ENCODE assay signal across 8 mouse cellular contexts in the genomic region with DNA sequence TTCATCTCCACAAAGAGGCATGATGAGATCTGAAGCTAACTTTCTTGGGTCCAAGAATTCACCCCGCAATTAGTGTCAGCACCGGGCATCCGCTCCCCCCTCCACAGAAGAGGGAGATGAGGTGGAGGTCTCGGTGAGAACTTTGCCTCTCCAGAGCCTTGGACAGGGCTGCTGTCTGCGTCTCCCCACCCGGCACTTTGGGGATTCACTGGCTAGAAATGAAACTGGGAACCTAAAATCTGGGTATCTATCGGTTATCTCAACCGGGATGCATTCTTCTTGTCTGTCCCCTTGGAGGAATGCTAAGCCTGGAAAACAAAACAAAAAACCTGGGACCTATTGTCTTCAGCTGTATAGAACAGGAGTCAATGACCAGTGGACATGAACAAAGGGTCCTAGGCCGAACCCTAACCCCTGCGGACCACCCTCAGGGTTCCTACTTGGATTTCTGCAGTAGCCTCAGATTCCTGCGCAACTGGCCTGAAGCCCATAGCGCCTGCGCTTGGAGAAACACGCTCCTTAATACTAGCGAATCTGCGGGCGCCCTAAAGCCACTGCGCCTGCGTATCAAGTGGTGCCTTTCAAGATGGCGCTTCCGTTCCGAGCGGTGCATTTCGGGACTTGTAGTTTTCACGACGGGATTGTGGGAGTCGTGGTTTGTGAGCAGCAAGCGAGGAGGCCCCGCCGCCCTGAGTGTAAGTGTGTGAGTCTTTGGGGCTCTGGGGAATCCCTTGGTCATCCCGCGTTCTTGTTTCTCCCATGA. TPM values are rescaled to one million over a fixed set of nuclear protein-coding genes. Genes with fewer than 3 reads are reported as not detected.
DNase-seq lines count a peak whose midpoint lies in the region; ATAC-seq lines count a peak whose summit lies in the region.

A gene (plus strand): TSS at position 638 of the 763 bp plus-strand sequence.

- H3K9me3 ChIP-seq in hindbrain, embryonic 12.5 days (replicated peaks) = no peaks in the 10 kb centered on the region

- peak within 1 kb of the TSS; percentile 67 for H3K27ac ChIP-seq in hindbrain, embryonic 12.5 days

- 0 out of 2 replicates have a peak, but pooled peaks cover 3% of the 10 kb centered on the region for H3K36me3 ChIP-seq in hindbrain, embryonic 12.5 days

- H3K4me1 ChIP-seq in hindbrain, embryonic 12.5 days = peaks cover 21% of the 10 kb centered on the region

- H3K9ac ChIP-seq in hindbrain, embryonic 12.5 days = peak within 1 kb of the TSS; percentile 75

- peak within 1 kb of the TSS; percentile 87 for H3K4me2 ChIP-seq in hindbrain, embryonic 12.5 days (replicated peaks)

- WGBS in hindbrain, embryonic 12.5 days = 8% methylated on average over 32 of the region's 32 CpGs

- DNase-seq in NIH3T3 (ENCODE audit: low read depth) = peak; percentile 97
- peak; percentile 94 to 97 for DNase-seq in cerebellum, postnatal 10 days
- DNase-seq in frontal cortex, postnatal 10 days (ENCODE audit: low spot score in 2 of 2) = peak; percentile 91 to 94
- DNase-seq in layer of hippocampus, postnatal 14 days (ENCODE audit: low spot score in 2 of 2) = peak; percentile 91 to 98
- peak; percentile 94 for DNase-seq in lung, postnatal 14 days
- peak; percentile 96 for DNase-seq in retina, adult 2 months (ENCODE audit: low read depth, low spot score)
- peak; percentile 89 to 92 for DNase-seq in thymus, postnatal 36 days

- ATAC-seq in hindbrain, embryonic 12.5 days (ENCODE audit: low FRiP score) = peak; percentile 96

- H3K27me3 ChIP-seq in hindbrain, embryonic 12.5 days = no peaks in the 10 kb centered on the region

- H3K4me3 ChIP-seq in hindbrain, embryonic 12.5 days = peak within 1 kb of the TSS; percentile 60

RNA-seq across cellular contexts. Expression of the gene that starts here (rescaled TPM):
- 101 and 112 TPM in 2 replicates for polyA plus RNA-seq in hindbrain, embryonic 12.5 days (2016; fragmentation: Nextera tagmentation; extraction: Ambion mirVana)
- 10 to 100 TPM; 12.9 to 17.9 TPM for total RNA-seq in layer of hippocampus, postnatal 14 days (2021)

Comparison
In these comparisons a context has a peak if more than half of its experiments do, and no peak if none do; other contexts are left out.
1. Peak in every context shown above with its lines: DNase-seq, ATAC-seq, H3K4me3 ChIP-seq and H3K27ac ChIP-seq.